Mouse (Mus musculus) myocyte (in vitro differentiated cells): Measurements from ENCODE around the gene Syn2.

Experiments used
- CEBPB ChIP-seq: IDR thresholded peaks from 2 replicates; pipeline ENCODE4 v1.6.1; 2011; ENCODE audit warnings: mild to moderate bottlenecking, moderate library complexity; ENCODE audit not compliant: poor library complexity, insufficient read depth, severe bottlenecking
- POLR2A ChIP-seq: IDR thresholded peaks from one replicate; pipeline ENCODE4 v1.6.1; 2011; ENCODE audit warnings: low read depth, mild to moderate bottlenecking, control low read depth, moderate library complexity; ENCODE audit not compliant: insufficient read length
- POLR2AphosphoS2 ChIP-seq: IDR thresholded peaks from one replicate; pipeline ENCODE4 v1.6.1; 2011; ENCODE audit warnings: low read depth, control low read depth; ENCODE audit not compliant: insufficient read length
- TCF12 ChIP-seq: IDR thresholded peaks from one replicate; pipeline ENCODE4 v1.6.1; 2011; ENCODE audit warnings: mild to moderate bottlenecking, control low read depth; ENCODE audit not compliant: poor library complexity, insufficient read depth, severe bottlenecking

- TF ChIP-seq POLR2AphosphoS2 (no peak), CEBPB (no peak), POLR2A (no peak), TCF12 (no peak)
These were observed 140.6 kb downstream of the Syn2 start for GRCm38 (mm10) chr6:115275116-115275815.
